Mouse (Mus musculus): ENCODE results near the gene Uck2.

DNA sequence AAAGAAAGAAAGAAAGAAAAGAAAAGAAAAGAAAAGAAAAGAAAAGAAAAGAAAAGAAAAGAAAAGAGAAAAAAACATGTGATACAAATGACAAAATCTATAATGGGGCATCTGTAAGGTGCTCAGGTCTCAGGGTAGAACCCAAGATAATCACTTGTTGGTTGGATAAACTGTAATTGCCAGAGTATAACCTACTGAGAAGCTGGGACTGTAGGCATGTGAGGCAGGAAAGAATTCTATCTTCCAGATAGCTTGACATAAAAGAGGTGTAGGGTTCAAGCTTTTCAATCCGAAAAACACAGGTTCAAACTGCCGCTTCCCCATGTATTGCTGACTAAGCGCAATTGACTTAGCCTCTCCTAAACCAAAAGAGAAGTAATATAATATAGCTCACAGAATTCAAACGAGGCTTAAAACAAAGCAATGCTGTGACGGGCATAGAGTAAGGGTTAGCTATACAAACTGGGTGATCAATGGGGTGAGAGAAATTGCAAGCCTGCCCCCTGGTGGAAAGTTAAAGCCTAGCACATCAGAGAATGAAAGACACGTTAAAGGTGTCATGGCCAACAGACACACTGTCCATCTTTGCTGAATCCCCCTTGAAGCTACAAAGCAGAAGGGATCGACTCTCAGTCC lies 73.0 kb downstream of the Uck2 start:
- no peak for TF ChIP-seq NELFE (IDR thresholded peaks at IDR 0.05; ENCODE audit: low read depth, low read length)
- TF ChIP-seq ETS1 (IDR thresholded peaks at IDR 0.05; ENCODE audit: low read depth, low read length): no peak
- TF ChIP-seq POLR2A (IDR thresholded peaks at IDR 0.05; ENCODE audit: control insufficient read depth in 1 of 2, insufficient read depth in 1 of 2, low read depth in 1 of 2, low read length in 2 of 2, poor library complexity in 1 of 2): no peak
- TF ChIP-seq SMC3 (IDR thresholded peaks at IDR 0.05; ENCODE audit: low read depth, low read length): peak; percentile 96
- no peak for TF ChIP-seq TBP (IDR thresholded peaks at IDR 0.05; ENCODE audit: low read depth, low read length)
